Mouse (Mus musculus) liver, postnatal 0 days (tissue): Measurements from ENCODE around the gene St6galnac3. TPM values are rescaled to one million over a fixed set of nuclear protein-coding genes. Genes with fewer than 3 reads are reported as not detected.

Experiments used
- ATAC-seq: fragments of 200-750 bp; cut with Nextera tagmentation; 2 replicates; pipeline ENCODE4 v1.8.0; 2017; ENCODE audit warnings: mild to moderate bottlenecking, moderate library complexity
- DNase-seq: peaks from one replicate; pipeline ENCODE4 v3.0.0-alpha.2; 2016
- H3K27ac ChIP-seq: fragments of 300-500 bp; sonication (generic); 2 replicates; pipeline ENCODE4 v1.5.1; 2014; ENCODE audit warnings: antibody characterized with exemption, moderate library complexity, mild to moderate bottlenecking, low read depth
- H3K27me3 ChIP-seq: fragments of 300-500 bp; sonication (generic); 2 replicates; pipeline ENCODE4 v1.6.1; 2014; ENCODE audit warnings: low read length, control low read depth, mixed read lengths; ENCODE audit not compliant: insufficient read depth
- H3K36me3 ChIP-seq: fragments of 300-500 bp; sonication (generic); replicated peaks from 2 replicates; pipeline ENCODE4 v1.6.1; 2014; ENCODE audit warnings: mild to moderate bottlenecking, control low read depth, low read length, moderate library complexity, mixed read lengths; ENCODE audit not compliant: insufficient read depth
- H3K4me1 ChIP-seq: fragments of 300-500 bp; sonication (generic); 2 replicates; pipeline ENCODE4 v1.6.1; 2014; ENCODE audit warnings: antibody characterized with exemption, mild to moderate bottlenecking, control low read depth; ENCODE audit not compliant: insufficient read depth
- H3K4me2 ChIP-seq: fragments of 300-500 bp; sonication (generic); 2 replicates; pipeline ENCODE4 v1.6.1; 2014; ENCODE audit warnings: low read depth, mild to moderate bottlenecking, low read length, moderate library complexity, mixed read lengths
- H3K4me3 ChIP-seq: fragments of 300-500 bp; sonication (generic); 2 replicates; pipeline ENCODE4 v1.5.1; 2014; ENCODE audit warnings: low read depth, low read length
- H3K9ac ChIP-seq: fragments of 300-500 bp; sonication (generic); replicated peaks from 2 replicates; pipeline ENCODE4 v1.6.1; 2014; ENCODE audit warnings: mild to moderate bottlenecking, moderate library complexity
- H3K9me3 ChIP-seq: fragments of 300-500 bp; sonication (generic); 2 replicates; pipeline ENCODE4 v1.6.1; 2016; ENCODE audit warnings: mild to moderate bottlenecking, control low read depth, low read length, mixed read lengths
- CTCF ChIP-seq: sonication (generic); IDR thresholded peaks from 2 replicates; pipeline ENCODE4 v1.5.1; 2016; ENCODE audit warnings: antibody characterized with exemption, low read depth
- EP300 ChIP-seq: IDR thresholded peaks from 2 replicates; pipeline ENCODE4 v1.6.1; 2016; ENCODE audit warnings: antibody characterized with exemption, low read depth, mild to moderate bottlenecking
- WGBS: fragments of 180-500 bp; shearing (Covaris S2); extraction: QIAGEN DNeasy Blood & Tissue Kit; methylation state at CpG from one replicate; pipeline ENCODE4 v1.1.7; 2014; ENCODE audit not compliant: insufficient replicate concordance; 5-methylcytosine and 5-hydroxymethylcytosine counted together
- polyA plus RNA-seq: library from polyadenylated mRNA; unstranded; fragments of >200 nt; fragmentation: Nextera tagmentation; extraction: Ambion mirVana; gene quantifications from 2 replicates; pipeline ENCODE4 v1.2.1, GENCODE M21; 2015

St6galnac3 gene
- polyA plus RNA-seq, 1 experiment from 2014 or later, result 5.0 TPM

GRCm38 (mm10) chr3:153359966-153360365 is 365.0 kb downstream of the St6galnac3 start:
- no peak overlapping the region for H3K4me2 ChIP-seq
- no peaks in the 10 kb centered on the region for H3K27me3 ChIP-seq
- no peaks in the 10 kb centered on the region for H3K4me1 ChIP-seq
- H3K9me3 ChIP-seq, result no peaks in the 10 kb centered on the region
- no peak overlapping the region for H3K4me3 ChIP-seq
- H3K27ac ChIP-seq, result no peak overlapping the region
- ATAC-seq (no peak), DNase-seq (no peak)
- no peak overlapping the region for H3K9ac ChIP-seq
- TF ChIP-seq CTCF (no peak), EP300 (no peak)
- WGBS, result 88% methylated on average over 3 of the region's 3 CpGs
- no peaks in the 10 kb centered on the region for H3K36me3 ChIP-seq

GRCm38 (mm10) chr3:153356071-153356470 is 368.9 kb downstream of the St6galnac3 start:
- no peaks in the 10 kb centered on the region for H3K36me3 ChIP-seq
- no peaks in the 10 kb centered on the region for H3K4me1 ChIP-seq
- TF ChIP-seq CTCF, result no peak
- TF ChIP-seq EP300, result no peak
- no peaks in the 10 kb centered on the region for H3K9me3 ChIP-seq
- DNase-seq (no peak), ATAC-seq (no peak)
- no peak overlapping the region for H3K4me2 ChIP-seq
- no peak overlapping the region for H3K27ac ChIP-seq
- no peak overlapping the region for H3K4me3 ChIP-seq
- WGBS, result 76% methylated on average over 1 of the region's 1 CpGs
- H3K27me3 ChIP-seq, result no peaks in the 10 kb centered on the region
- H3K9ac ChIP-seq, result no peak overlapping the region

GRCm38 (mm10) chr3:153354988-153355297 is 370.0 kb downstream of the St6galnac3 start:
- H3K4me3 ChIP-seq, result no peak overlapping the region
- 71% methylated on average over 3 of the region's 3 CpGs for WGBS
- H3K36me3 ChIP-seq, result no peaks in the 10 kb centered on the region
- TF ChIP-seq CTCF (no peak), EP300 (no peak)
- no peak for ATAC-seq
- H3K4me1 ChIP-seq, result no peaks in the 10 kb centered on the region
- no peaks in the 10 kb centered on the region for H3K9me3 ChIP-seq
- no peak for DNase-seq
- H3K4me2 ChIP-seq, result no peak overlapping the region
- no peak overlapping the region for H3K27ac ChIP-seq
- no peak overlapping the region for H3K9ac ChIP-seq
- H3K27me3 ChIP-seq, result no peaks in the 10 kb centered on the region

- WGBS, result 75% methylated on average over 6 of the region's 6 CpGs
- DNase-seq (no peak), ATAC-seq (no peak)
- no peaks in the 10 kb centered on the region for H3K4me1 ChIP-seq
- no peaks in the 10 kb centered on the region for H3K36me3 ChIP-seq
- H3K4me2 ChIP-seq, result no peak overlapping the region
- H3K4me3 ChIP-seq, result no peak overlapping the region
- no peak overlapping the region for H3K27ac ChIP-seq
- no peaks in the 10 kb centered on the region for H3K9me3 ChIP-seq
- H3K9ac ChIP-seq, result no peak overlapping the region
- no peaks in the 10 kb centered on the region for H3K27me3 ChIP-seq
- TF ChIP-seq EP300, result no peak
- TF ChIP-seq CTCF, result no peak
These were observed 370.6 kb downstream of the St6galnac3 start for GRCm38 (mm10) chr3:153354186-153354987.

GRCm38 (mm10) chr3:153353313-153354103 is 371.5 kb downstream of the St6galnac3 start:
- TF ChIP-seq CTCF (no peak), EP300 (no peak)
- ATAC-seq (no peak), DNase-seq (no peak)
- WGBS, result 84% methylated on average over 16 of the region's 16 CpGs
- no peaks in the 10 kb centered on the region for H3K27me3 ChIP-seq
- H3K9me3 ChIP-seq, result no peaks in the 10 kb centered on the region
- no peaks in the 10 kb centered on the region for H3K36me3 ChIP-seq
- H3K4me1 ChIP-seq, result no peaks in the 10 kb centered on the region
- no peak overlapping the region for H3K4me3 ChIP-seq
- H3K27ac ChIP-seq, result no peak overlapping the region
- no peak overlapping the region for H3K4me2 ChIP-seq
- H3K9ac ChIP-seq, result no peak overlapping the region

GRCm38 (mm10) chr3:153349981-153350380 is 375.0 kb downstream of the St6galnac3 start:
- TF ChIP-seq CTCF (no peak), EP300 (no peak)
- Histone ChIP-seq H3K4me2 (no peak overlapping the region), H3K27me3 (no peaks in the 10 kb centered on the region), H3K4me3 (no peak overlapping the region), H3K9me3 (no peaks in the 10 kb centered on the region), H3K4me1 (no peaks in the 10 kb centered on the region), H3K27ac (no peak overlapping the region), H3K36me3 (no peaks in the 10 kb centered on the region), H3K9ac (no peak overlapping the region)
- DNase-seq, result no peak
- ATAC-seq, result no peak
- 85% methylated on average over 10 of the region's 10 CpGs for WGBS
